Mouse (Mus musculus) C3H10T1/2 (cell line): ENCODE results near the gene Siah3. TPM values are rescaled to one million over a fixed set of nuclear protein-coding genes. Genes with fewer than 3 reads are reported as not detected.

Source experiments
- polyA plus RNA-seq, 2 experiments: library from polyadenylated mRNA; unstranded; fragments of >200 nt; fragmentation: generic; extraction: Trizol; gene quantifications; one replicate each; pipeline ENCODE4 v1.2.1; 2012; ENCODE audit warnings: missing spikeins in 2 of 2

Siah3 gene
- polyA plus RNA-seq, result not detected

DNA sequence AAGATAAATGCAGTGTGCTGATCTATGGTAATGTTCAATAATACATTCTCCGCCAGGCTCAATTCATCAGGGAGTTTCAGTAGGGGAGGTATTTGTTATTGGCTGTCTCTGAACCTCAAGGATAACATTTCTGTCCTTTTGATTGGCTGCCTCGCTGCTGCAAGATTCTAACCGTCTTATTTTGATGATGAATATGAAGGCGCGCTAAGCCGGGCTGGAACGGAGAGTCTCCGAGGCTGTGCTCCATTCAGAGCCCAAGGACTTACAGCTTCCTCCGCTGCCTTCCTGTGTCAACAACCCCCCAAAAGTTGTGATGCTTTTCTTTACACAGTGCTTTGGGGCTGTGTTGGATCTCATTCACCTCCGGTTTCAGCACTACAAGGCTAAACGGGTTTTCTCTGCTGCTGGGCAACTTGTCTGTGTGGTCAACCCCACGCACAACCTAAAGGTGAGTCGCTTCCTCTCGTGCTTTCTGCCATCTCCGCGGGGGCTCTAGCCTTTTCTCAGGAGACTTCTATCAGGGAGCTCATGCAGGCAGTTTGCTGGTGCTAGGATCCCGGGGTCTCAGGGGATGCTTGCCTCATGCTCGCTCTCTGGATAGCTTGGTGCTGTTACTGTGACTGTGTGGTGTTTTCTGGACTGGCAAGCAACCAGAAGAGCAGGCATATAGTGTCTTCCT is at the start of gene Siah3:
Siah3 (plus strand) TSS at position 240 of the 679 bp plus-strand sequence.

Other genes starting within 250 kb of the Siah3 start
- not detected for gene Cpb2, start 213.7 kb upstream of the Siah3 start, polyA plus RNA-seq
- gene Zc3h13, start 171.6 kb upstream of the Siah3 start, polyA plus RNA-seq, result 10 to 100 TPM in 1 of 2 experiments, 1 to 10 TPM in 1; 2.3 to 13.3 TPM
- not detected for gene Spert, start 137.1 kb downstream of the Siah3 start, polyA plus RNA-seq
- not detected for gene Erich6b, start 186.3 kb downstream of the Siah3 start, polyA plus RNA-seq